Mouse (Mus musculus) cerebellum, adult 2 months (tissue): Measurements from ENCODE around the gene Dnajc4.

Experiments
- CTCF ChIP-seq: fragments of 200-500 bp; IDR thresholded peaks from 2 replicates; pipeline ENCODE4 v1.5.1; 2011; ENCODE audit warnings: low read depth, mild to moderate bottlenecking, control low read depth, low read length, moderate library complexity, borderline replicate concordance; ENCODE audit not compliant: insufficient read depth
- POLR2A ChIP-seq: fragments of 200-500 bp; IDR thresholded peaks from 2 replicates; pipeline ENCODE4 v1.6.1; 2011; ENCODE audit warnings: low read length, control low read depth, borderline replicate concordance; ENCODE audit not compliant: insufficient read depth

DNA sequence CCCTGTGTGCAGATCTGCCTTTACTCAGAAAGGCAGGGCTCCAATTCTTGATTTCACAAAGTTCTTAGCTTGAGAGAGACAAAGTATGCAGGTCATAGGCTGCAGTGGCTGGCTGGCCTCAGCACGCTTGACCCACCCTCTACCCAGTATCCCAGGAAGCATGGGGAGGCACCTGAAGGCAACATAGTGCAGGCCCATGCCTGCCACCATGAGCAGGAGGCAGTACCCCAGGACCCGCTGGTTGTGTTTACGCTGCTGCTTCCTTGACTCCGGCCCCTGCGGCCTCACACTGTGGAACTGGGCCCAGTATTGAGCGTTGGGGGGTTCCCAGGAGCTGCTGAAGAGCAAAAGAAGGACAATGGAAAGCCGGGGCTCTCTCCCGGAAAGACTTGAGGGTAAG lies 3.1 kb downstream of the Dnajc4 start:
- no peak for TF ChIP-seq CTCF
- no peak for TF ChIP-seq POLR2A
